Mouse (Mus musculus): ENCODE measurements around the gene Gm9747. TPM values are rescaled to one million over a fixed set of nuclear protein-coding genes. Genes with fewer than 3 reads are reported as not detected.

Gene Gm9747
- polyA plus RNA-seq, 2 experiments = 0.02 to 2.5 TPM

GRCm38 (mm10) chr1:82199918-82200317, 33.0 kb upstream of the Gm9747 start:
- DNase-seq (ENCODE audit: low read depth in 3 of 3, low spot score in 3 of 3) (no peak), ATAC-seq (ENCODE audit: insufficient read depth) (no peak)
- TF ChIP-seq EP300 (IDR thresholded peaks at IDR 0.05; ENCODE audit: low read depth) = no peak
- no peak for TF ChIP-seq CTCF (IDR thresholded peaks at IDR 0.05; ENCODE audit: low read depth)
- no peak overlapping the region for H3K4me3 ChIP-seq (ENCODE audit: insufficient read depth in 1 of 2, low read depth in 2 of 2, low read length in 2 of 2)
- no peaks in the 10 kb centered on the region for H3K27me3 ChIP-seq (ENCODE audit: control insufficient read depth, insufficient read depth, low read length)
- no peaks in the 10 kb centered on the region for H3K36me3 ChIP-seq (replicated peaks; ENCODE audit: control insufficient read depth, insufficient read depth, low read depth)
- H3K27ac ChIP-seq = no peak overlapping the region
- H3K4me1 ChIP-seq (replicated peaks; ENCODE audit: control insufficient read depth in 2 of 2, insufficient read depth in 2 of 2, low read length in 1 of 2) = no peaks in the 10 kb centered on the region; a peak in 1 of 4 replicates
- no peak overlapping the region for H3K9ac ChIP-seq (replicated peaks)
- H3K4me2 ChIP-seq (ENCODE audit: low read depth) = no peak overlapping the region
- WGBS (ENCODE audit: insufficient replicate concordance) = 28% methylated on average over 1 of the region's 1 CpGs
- H3K9me3 ChIP-seq (ENCODE audit: control insufficient read depth, low read length) = no peaks in the 10 kb centered on the region

- H3K4me1 ChIP-seq (replicated peaks; ENCODE audit: control insufficient read depth in 2 of 2, insufficient read depth in 2 of 2, low read length in 1 of 2) = no peaks in the 10 kb centered on the region; a peak in 1 of 4 replicates
- ATAC-seq (ENCODE audit: insufficient read depth) (no peak), DNase-seq (ENCODE audit: low read depth in 3 of 3, low spot score in 3 of 3) (no peak)
- no peaks in the 10 kb centered on the region for H3K9me3 ChIP-seq (ENCODE audit: control insufficient read depth, low read length)
- no peak overlapping the region for H3K27ac ChIP-seq
- no peak overlapping the region for H3K9ac ChIP-seq (replicated peaks)
- no peaks in the 10 kb centered on the region for H3K36me3 ChIP-seq (replicated peaks; ENCODE audit: control insufficient read depth, insufficient read depth, low read depth)
- no peak overlapping the region for H3K4me2 ChIP-seq (ENCODE audit: low read depth)
- H3K4me3 ChIP-seq (ENCODE audit: insufficient read depth in 1 of 2, low read depth in 2 of 2, low read length in 2 of 2) = no peak overlapping the region
- TF ChIP-seq CTCF (IDR thresholded peaks at IDR 0.05; ENCODE audit: low read depth) = no peak
- TF ChIP-seq EP300 (IDR thresholded peaks at IDR 0.05; ENCODE audit: low read depth) = no peak
- no peaks in the 10 kb centered on the region for H3K27me3 ChIP-seq (ENCODE audit: control insufficient read depth, insufficient read depth, low read length)
- WGBS (ENCODE audit: insufficient replicate concordance) = 56% methylated on average over 7 of the region's 7 CpGs
Measured at GRCm38 (mm10) chr1:82200636-82201035, 32.3 kb upstream of the Gm9747 start.

GRCm38 (mm10) chr1:82207511-82207910, 25.4 kb upstream of the Gm9747 start:
- no peak overlapping the region for H3K9ac ChIP-seq (replicated peaks)
- no peaks in the 10 kb centered on the region for H3K9me3 ChIP-seq (ENCODE audit: control insufficient read depth, low read length)
- ATAC-seq (ENCODE audit: insufficient read depth) (no peak), DNase-seq (ENCODE audit: low read depth in 3 of 3, low spot score in 3 of 3) (no peak)
- H3K27ac ChIP-seq = no peak overlapping the region
- H3K27me3 ChIP-seq (ENCODE audit: control insufficient read depth, insufficient read depth, low read length) = no peaks in the 10 kb centered on the region
- H3K4me1 ChIP-seq (replicated peaks; ENCODE audit: control insufficient read depth in 2 of 2, insufficient read depth in 2 of 2, low read length in 1 of 2) = no peaks in the 10 kb centered on the region
- H3K36me3 ChIP-seq (replicated peaks; ENCODE audit: control insufficient read depth, insufficient read depth, low read depth) = no peaks in the 10 kb centered on the region
- whole genome bisulfite sequencing (ENCODE audit: insufficient replicate concordance) = 70% methylated on average over 5 of the region's 5 CpGs
- TF ChIP-seq CTCF (IDR thresholded peaks at IDR 0.05; ENCODE audit: low read depth) = no peak
- TF ChIP-seq EP300 (IDR thresholded peaks at IDR 0.05; ENCODE audit: low read depth) = no peak
- no peak overlapping the region for H3K4me2 ChIP-seq (ENCODE audit: low read depth)
- H3K4me3 ChIP-seq (ENCODE audit: insufficient read depth in 1 of 2, low read depth in 2 of 2, low read length in 2 of 2) = no peak overlapping the region

- DNase-seq (ENCODE audit: low read depth in 3 of 3, low spot score in 3 of 3) (no peak), ATAC-seq (ENCODE audit: insufficient read depth) (no peak)
- H3K4me3 ChIP-seq (ENCODE audit: insufficient read depth in 1 of 2, low read depth in 2 of 2, low read length in 2 of 2) = no peak overlapping the region
- TF ChIP-seq EP300 (IDR thresholded peaks at IDR 0.05; ENCODE audit: low read depth) (no peak), CTCF (IDR thresholded peaks at IDR 0.05; ENCODE audit: low read depth) (no peak)
- 50% methylated on average over 12 of the region's 12 CpGs for WGBS (ENCODE audit: insufficient replicate concordance)
- H3K4me1 ChIP-seq (replicated peaks; ENCODE audit: control insufficient read depth in 2 of 2, insufficient read depth in 2 of 2, low read length in 1 of 2) = no peaks in the 10 kb centered on the region
- H3K27ac ChIP-seq = no peak overlapping the region
- H3K27me3 ChIP-seq (ENCODE audit: control insufficient read depth, insufficient read depth, low read length) = no peaks in the 10 kb centered on the region
- no peak overlapping the region for H3K9ac ChIP-seq (replicated peaks)
- no peak overlapping the region for H3K4me2 ChIP-seq (ENCODE audit: low read depth)
- no peaks in the 10 kb centered on the region for H3K9me3 ChIP-seq (ENCODE audit: control insufficient read depth, low read length)
- H3K36me3 ChIP-seq (replicated peaks; ENCODE audit: control insufficient read depth, insufficient read depth, low read depth) = no peaks in the 10 kb centered on the region
Measured at GRCm38 (mm10) chr1:82220673-82221396, 12.1 kb upstream of the Gm9747 start.

GRCm38 (mm10) chr1:82221462-82221861, 11.4 kb upstream of the Gm9747 start:
- DNase-seq (ENCODE audit: low read depth in 3 of 3, low spot score in 3 of 3) = no peak
- H3K4me3 ChIP-seq (ENCODE audit: insufficient read depth in 1 of 2, low read depth in 2 of 2, low read length in 2 of 2) = no peak overlapping the region
- WGBS (ENCODE audit: insufficient replicate concordance) = 55% methylated on average over 1 of the region's 1 CpGs
- H3K4me2 ChIP-seq (ENCODE audit: low read depth) = no peak overlapping the region
- TF ChIP-seq CTCF (IDR thresholded peaks at IDR 0.05; ENCODE audit: low read depth) (no peak), EP300 (IDR thresholded peaks at IDR 0.05; ENCODE audit: low read depth) (no peak)
- no peak overlapping the region for H3K9ac ChIP-seq (replicated peaks)
- ATAC-seq (ENCODE audit: insufficient read depth) = no peak
- H3K27me3 ChIP-seq (ENCODE audit: control insufficient read depth, insufficient read depth, low read length) = no peaks in the 10 kb centered on the region
- no peaks in the 10 kb centered on the region for H3K36me3 ChIP-seq (replicated peaks; ENCODE audit: control insufficient read depth, insufficient read depth, low read depth)
- no peaks in the 10 kb centered on the region for H3K9me3 ChIP-seq (ENCODE audit: control insufficient read depth, low read length)
- no peaks in the 10 kb centered on the region for H3K4me1 ChIP-seq (replicated peaks; ENCODE audit: control insufficient read depth in 2 of 2, insufficient read depth in 2 of 2, low read length in 1 of 2)
- no peak overlapping the region for H3K27ac ChIP-seq

Measured in liver, embryonic 14.5 days (tissue).